Mouse (Mus musculus): ENCODE measurements around the gene Emc9. TPM values are rescaled to one million over a fixed set of nuclear protein-coding genes. Genes with fewer than 3 reads are reported as not detected.
A peak's percentile ranks its signal among the peaks of the same experiment; 100 is the strongest.

Gene Emc9
- polyA plus RNA-seq, 1 experiment from 2014 or later = 2.1 TPM

- under 1% methylated on average over 22 of the region's 22 CpGs for WGBS
- Histone ChIP-seq H3K4me3 (ENCODE audit: low read depth, low read length) (peak within 1 kb of the TSS; percentile 88), H3K36me3 (ENCODE audit: insufficient read depth) (peaks cover 34% of the 10 kb centered on the region), H3K9me3 (ENCODE audit: low read depth, low read length) (no peaks in the 10 kb centered on the region), H3K27ac (ENCODE audit: low read depth) (peak within 1 kb of the TSS; percentile 94), H3K9ac (peak within 1 kb of the TSS; percentile 79), H3K27me3 (ENCODE audit: insufficient read depth, low read length) (no peaks in the 10 kb centered on the region), H3K4me1 (ENCODE audit: insufficient read depth) (peaks cover 6% of the 10 kb centered on the region; the same call in 1 of the 2 replicates), H3K4me2 (peak within 1 kb of the TSS; percentile 94)
- peak; percentile 98 for DNase-seq
- ATAC-seq (ENCODE audit: insufficient read depth) = peak; percentile 98
- TF ChIP-seq CTCF (IDR thresholded peaks at IDR 0.05; ENCODE audit: low read depth) = no peak
Observed at GRCm38 (mm10) chr14:55590748-55591330, 5.7 kb upstream of the Emc9 start, which contains the start of gene Psme2. TSS of gene Psme2 (minus strand) at chr14:55591113.

GRCm38 (mm10) chr14:55589771-55590448 is 4.8 kb upstream of the Emc9 start:
- peak overlapping the region; percentile 94 for H3K4me2 ChIP-seq
- no peak for TF ChIP-seq CTCF (IDR thresholded peaks at IDR 0.05; ENCODE audit: low read depth)
- H3K9me3 ChIP-seq (ENCODE audit: low read depth, low read length) = no peaks in the 10 kb centered on the region
- H3K9ac ChIP-seq = peak overlapping the region; percentile 63
- ATAC-seq (ENCODE audit: insufficient read depth) (no peak), DNase-seq (no peak)
- no peak overlapping the region for H3K27ac ChIP-seq (ENCODE audit: low read depth)
- H3K36me3 ChIP-seq (ENCODE audit: insufficient read depth) = peaks cover 25% of the 10 kb centered on the region
- peak overlapping the region; percentile 88 for H3K4me3 ChIP-seq (ENCODE audit: low read depth, low read length)
- peaks cover 12% of the 10 kb centered on the region; the same call in 1 of the 2 replicates for H3K4me1 ChIP-seq (ENCODE audit: insufficient read depth)
- 81% methylated on average over 11 of the region's 11 CpGs for WGBS
- no peaks in the 10 kb centered on the region for H3K27me3 ChIP-seq (ENCODE audit: insufficient read depth, low read length)

DNA sequence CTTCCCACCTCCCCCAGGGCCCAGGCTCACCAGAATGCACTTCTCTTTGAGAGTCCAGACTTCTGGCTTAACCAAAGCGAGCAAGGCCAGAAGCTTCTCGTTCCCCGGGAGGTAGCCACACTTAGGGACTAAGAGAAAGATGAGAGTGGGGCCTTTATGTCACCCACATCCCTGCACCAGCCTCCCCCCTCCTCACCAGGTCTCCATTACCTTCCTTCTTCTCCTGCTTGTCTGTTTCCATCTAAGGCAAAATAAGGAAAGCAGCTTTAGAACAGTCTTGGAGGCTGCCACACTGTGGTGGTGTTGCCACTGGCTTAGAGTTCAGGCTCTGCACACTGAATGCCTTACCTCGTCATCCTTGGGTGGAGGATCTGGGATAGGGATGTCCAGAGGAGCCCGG is 4.2 kb upstream of the Emc9 start:
- 98% methylated on average over 5 of the region's 5 CpGs for WGBS
- Histone ChIP-seq H3K4me3 (ENCODE audit: low read depth, low read length) (no peak overlapping the region), H3K9me3 (ENCODE audit: low read depth, low read length) (no peaks in the 10 kb centered on the region), H3K4me2 (no peak overlapping the region), H3K9ac (no peak overlapping the region), H3K4me1 (ENCODE audit: insufficient read depth) (peaks cover 12% of the 10 kb centered on the region; the same call in 1 of the 2 replicates), H3K27me3 (ENCODE audit: insufficient read depth, low read length) (no peaks in the 10 kb centered on the region), H3K36me3 (ENCODE audit: insufficient read depth) (peaks cover 19% of the 10 kb centered on the region), H3K27ac (ENCODE audit: low read depth) (no peak overlapping the region)
- DNase-seq (no peak), ATAC-seq (ENCODE audit: insufficient read depth) (no peak)
- no peak for TF ChIP-seq CTCF (IDR thresholded peaks at IDR 0.05; ENCODE audit: low read depth)

DNA sequence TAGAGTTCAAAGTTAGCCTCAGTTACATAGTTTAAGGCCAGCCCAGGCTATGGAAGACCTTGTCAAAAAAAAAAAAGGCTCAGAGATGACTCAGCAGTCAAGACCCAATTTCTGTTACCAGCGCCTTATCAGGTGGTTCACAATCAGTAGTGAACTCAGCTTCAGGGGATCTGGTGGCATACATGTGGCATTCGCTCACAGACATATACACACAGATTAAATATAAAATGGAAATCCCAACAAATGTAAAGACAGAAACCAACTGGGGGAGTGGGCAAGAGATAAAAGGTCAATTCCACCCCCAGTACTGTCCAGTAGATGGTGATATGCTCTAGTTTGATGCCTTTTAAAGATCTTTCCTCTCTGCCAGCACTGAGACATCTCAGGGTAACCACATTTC is 1.0 kb upstream of the Emc9 start:
- H3K4me1 ChIP-seq (ENCODE audit: insufficient read depth) = 0 out of 2 replicates have a peak, but pooled peaks cover 6% of the 10 kb centered on the region
- H3K9me3 ChIP-seq (ENCODE audit: low read depth, low read length) = no peaks in the 10 kb centered on the region
- H3K27ac ChIP-seq (ENCODE audit: low read depth) = peak overlapping the region; percentile 24; the same call in 1 of the 2 replicates
- H3K9ac ChIP-seq = no peak overlapping the region
- H3K27me3 ChIP-seq (ENCODE audit: insufficient read depth, low read length) = no peaks in the 10 kb centered on the region
- H3K4me3 ChIP-seq (ENCODE audit: low read depth, low read length) = no peak overlapping the region
- DNase-seq = no peak
- H3K4me2 ChIP-seq = no peak overlapping the region
- no peak for TF ChIP-seq CTCF (IDR thresholded peaks at IDR 0.05; ENCODE audit: low read depth)
- ATAC-seq (ENCODE audit: insufficient read depth) = no peak
- 86% methylated on average over 2 of the region's 2 CpGs for WGBS
- peaks cover 15% of the 10 kb centered on the region for H3K36me3 ChIP-seq (ENCODE audit: insufficient read depth)

DNA sequence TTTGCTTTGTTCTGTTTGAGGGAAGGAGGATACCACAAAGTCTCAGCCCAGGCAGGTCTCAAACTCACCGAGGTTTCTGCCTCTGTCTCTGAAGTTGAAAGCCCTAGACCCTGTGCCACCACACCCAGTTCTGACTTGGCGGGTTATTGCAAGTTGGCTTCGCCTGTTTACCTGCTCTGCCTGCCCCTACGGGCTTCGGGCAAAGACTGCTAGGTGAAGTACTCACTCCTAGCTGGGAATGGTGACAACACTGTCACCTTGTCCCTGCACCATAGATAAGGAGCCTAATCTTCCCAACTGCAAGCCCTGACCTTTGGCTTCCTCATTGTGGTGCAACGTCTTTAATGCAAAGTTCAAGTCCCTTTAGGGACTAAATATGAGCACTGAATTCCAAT is 461 bp upstream of the Emc9 start:
- Histone ChIP-seq H3K4me1 (ENCODE audit: insufficient read depth) (0 out of 2 replicates have a peak, but pooled peaks cover 6% of the 10 kb centered on the region), H3K36me3 (ENCODE audit: insufficient read depth) (peaks cover 21% of the 10 kb centered on the region), H3K9me3 (ENCODE audit: low read depth, low read length) (no peaks in the 10 kb centered on the region), H3K4me3 (ENCODE audit: low read depth, low read length) (no peak overlapping the region; the same call in 1 of the 2 replicates), H3K27me3 (ENCODE audit: insufficient read depth, low read length) (no peaks in the 10 kb centered on the region), H3K27ac (ENCODE audit: low read depth) (peak overlapping the region; percentile 24; the same call in 1 of the 2 replicates), H3K4me2 (peak overlapping the region; percentile 81), H3K9ac (no peak overlapping the region)
- no peak for TF ChIP-seq CTCF (IDR thresholded peaks at IDR 0.05; ENCODE audit: low read depth)
- DNase-seq = no peak
- 47% methylated on average over 6 of the region's 6 CpGs for WGBS
- no peak for ATAC-seq (ENCODE audit: insufficient read depth)

- Histone ChIP-seq H3K4me2 (peak overlapping the region; percentile 81), H3K4me1 (ENCODE audit: insufficient read depth) (0 out of 2 replicates have a peak, but pooled peaks cover 6% of the 10 kb centered on the region), H3K9ac (no peak overlapping the region), H3K4me3 (ENCODE audit: low read depth, low read length) (peak overlapping the region; percentile 47), H3K27me3 (ENCODE audit: insufficient read depth, low read length) (no peaks in the 10 kb centered on the region), H3K27ac (ENCODE audit: low read depth) (no peak overlapping the region), H3K36me3 (ENCODE audit: insufficient read depth) (peaks cover 28% of the 10 kb centered on the region), H3K9me3 (ENCODE audit: low read depth, low read length) (no peaks in the 10 kb centered on the region)
- ATAC-seq (ENCODE audit: insufficient read depth) (no peak), DNase-seq (no peak)
- 32% methylated on average over 5 of the region's 5 CpGs for WGBS
- no peak for TF ChIP-seq CTCF (IDR thresholded peaks at IDR 0.05; ENCODE audit: low read depth)
Observed at GRCm38 (mm10) chr14:55584303-55584701, 800 bp downstream of the Emc9 start.

DNA sequence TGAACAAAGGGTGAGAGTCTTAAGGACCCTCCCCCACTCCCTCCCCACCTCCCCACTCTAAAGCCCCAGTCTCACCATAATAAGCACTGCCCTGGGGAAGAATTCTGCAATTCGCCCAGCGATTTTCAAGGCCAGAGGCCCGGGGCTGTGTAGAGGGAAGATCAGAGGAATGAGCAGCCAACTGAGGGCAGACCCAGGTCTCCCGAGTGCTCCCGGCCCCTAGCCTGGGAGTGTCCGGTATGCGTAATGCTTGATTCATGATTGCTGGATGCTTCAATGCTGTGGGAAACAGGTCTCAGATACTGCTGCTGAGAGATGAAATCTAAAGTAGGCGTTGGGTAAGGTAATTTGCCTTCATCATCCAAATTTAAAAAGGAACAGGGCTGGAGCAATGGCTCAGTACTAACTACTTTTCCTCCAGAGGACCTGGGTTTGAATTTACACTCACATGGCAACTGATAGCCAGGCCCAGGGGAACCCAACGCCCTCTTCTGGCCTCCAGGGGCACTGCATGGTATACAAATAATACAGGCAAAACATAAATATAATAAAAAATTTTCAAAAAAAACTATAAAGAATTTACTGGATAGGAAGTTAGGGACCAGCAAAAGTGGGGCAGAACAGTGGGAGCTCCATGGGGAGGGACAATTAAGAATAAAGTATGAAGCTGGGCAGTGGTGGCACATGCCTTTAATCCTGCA is 3.0 kb downstream of the Emc9 start:
- peaks cover 18% of the 10 kb centered on the region for H3K36me3 ChIP-seq (ENCODE audit: insufficient read depth)
- no peaks in the 10 kb centered on the region for H3K9me3 ChIP-seq (ENCODE audit: low read depth, low read length)
- no peak overlapping the region for H3K4me3 ChIP-seq (ENCODE audit: low read depth, low read length)
- peak; percentile 44 for TF ChIP-seq CTCF (IDR thresholded peaks at IDR 0.05; ENCODE audit: low read depth)
- 75% methylated on average over 9 of the region's 9 CpGs for WGBS
- no peak overlapping the region for H3K27ac ChIP-seq (ENCODE audit: low read depth)
- H3K4me2 ChIP-seq = no peak overlapping the region
- H3K27me3 ChIP-seq (ENCODE audit: insufficient read depth, low read length) = no peaks in the 10 kb centered on the region
- ATAC-seq (ENCODE audit: insufficient read depth) = no peak
- no peak for DNase-seq
- H3K4me1 ChIP-seq (ENCODE audit: insufficient read depth) = 0 out of 2 replicates have a peak, but pooled peaks cover 6% of the 10 kb centered on the region
- no peak overlapping the region for H3K9ac ChIP-seq

Data from lung, embryonic 14.5 days (tissue).